Mouse (Mus musculus) heart, postnatal 14 days (tissue): ENCODE measurements around the gene Sirt2. TPM values are rescaled to one million over a fixed set of nuclear protein-coding genes. Genes with fewer than 3 reads are reported as not detected.

Source experiments
- DNase-seq, 2 experiments: peaks; one replicate each; pipeline ENCODE4 v3.0.0; 2021 to 2022
- intact Hi-C: fragments of 180-260 bp; cut with DNase I; formaldehyde crosslinking; loops from one replicate; pipeline ENCODE4 v1.15.1; 2025
- total RNA-seq, 2 experiments: library from RNA; stranded (reverse); gene quantifications; 2 replicates each; pipeline ENCODE4 v1.2.3; 2021

The Sirt2 gene
- total RNA-seq, 2 experiments from 2014 or later = 71.6 to 75.1 TPM

- intact Hi-C loops = loop anchor here (2.0 kb wide), 2 partner anchors 15 kb away; no protein-coding TSS in a partner anchor
Measured at GRCm38 (mm10) chr7:28811640-28812275, 45.2 kb downstream of the Sirt2 start.

GRCm38 (mm10) chr7:28812436-28812835, 45.9 kb downstream of the Sirt2 start:
- DNase-seq = peak in 1 of 2 experiments; percentile 38
- intact Hi-C loops = loop anchor here (2.0 kb wide), 1 partner anchor 16 kb away; no protein-coding TSS in a partner anchor

More at GRCm38 (mm10) chr7:28811640-28812275, 45.2 kb downstream of the Sirt2 start:
- no peak for DNase-seq

- intact Hi-C loops = loop anchor here (2.0 kb wide), 1 partner anchor 16 kb away; no protein-coding TSS in a partner anchor
- DNase-seq = peak in 1 of 2 experiments; percentile 11
Measured at GRCm38 (mm10) chr7:28812949-28813348, 46.4 kb downstream of the Sirt2 start.

- DNase-seq = no peak
- intact Hi-C loops = no loop called here
Measured at GRCm38 (mm10) chr7:28814306-28815034, 47.9 kb downstream of the Sirt2 start.

- intact Hi-C loops = no loop called here
- DNase-seq = peak in 1 of 2 experiments; percentile 2
Measured at GRCm38 (mm10) chr7:28815230-28815629, 48.7 kb downstream of the Sirt2 start.

GRCm38 (mm10) chr7:28816201-28816600, 49.7 kb downstream of the Sirt2 start:
- peak in 1 of 2 experiments; percentile 43 for DNase-seq

GRCm38 (mm10) chr7:28816920-28817319, 50.4 kb downstream of the Sirt2 start:
- intact Hi-C loops = no loop called here
- no peak for DNase-seq

More at GRCm38 (mm10) chr7:28816201-28816600, 49.7 kb downstream of the Sirt2 start:
- intact Hi-C loops = no loop called here

- DNase-seq = peak in 1 of 2 experiments; percentile 12
- intact Hi-C loops = no loop called here
Measured at GRCm38 (mm10) chr7:28817524-28817923, 51.0 kb downstream of the Sirt2 start.

GRCm38 (mm10) chr7:28817957-28818356, 51.4 kb downstream of the Sirt2 start:
- no peak for DNase-seq
- intact Hi-C loops = no loop called here

GRCm38 (mm10) chr7:28818436-28818835, 51.9 kb downstream of the Sirt2 start:
- intact Hi-C loops = no loop called here
- no peak for DNase-seq

- intact Hi-C loops = no loop called here
- DNase-seq = no peak
Measured at GRCm38 (mm10) chr7:28818861-28819452, 52.4 kb downstream of the Sirt2 start.

- intact Hi-C loops = no loop called here
- no peak for DNase-seq
Measured at GRCm38 (mm10) chr7:28819571-28819970, 53.0 kb downstream of the Sirt2 start.

- intact Hi-C loops = no loop called here
Measured at GRCm38 (mm10) chr7:28820358-28821260, 54.1 kb downstream of the Sirt2 start.

GRCm38 (mm10) chr7:28821261-28821831, 54.8 kb downstream of the Sirt2 start:
- peak; percentile 72 to 78 for DNase-seq
- intact Hi-C loops = no loop called here

More at GRCm38 (mm10) chr7:28820358-28821260, 54.1 kb downstream of the Sirt2 start:
- DNase-seq = peak; percentile 59 to 71

- intact Hi-C loops = no loop called here
- no peak for DNase-seq
Measured at GRCm38 (mm10) chr7:28822556-28822955, 56.0 kb downstream of the Sirt2 start.

- no peak for DNase-seq
- intact Hi-C loops = no loop called here
Measured at GRCm38 (mm10) chr7:28822993-28823903, 56.7 kb downstream of the Sirt2 start.

- no peak for DNase-seq
- intact Hi-C loops = no loop called here
Measured at GRCm38 (mm10) chr7:28823932-28824331, 57.4 kb downstream of the Sirt2 start.

GRCm38 (mm10) chr7:28824941-28825685, 58.6 kb downstream of the Sirt2 start, which contains the start of gene Ech1:
Gene Ech1, plus strand, starts transcription at chr7:28825217.
- intact Hi-C loops = no loop called here
- DNase-seq = peak; percentile 90 to 93
